Mouse (Mus musculus): Measurements from ENCODE around the gene Lrp3. TPM values are rescaled to one million over a fixed set of nuclear protein-coding genes. Genes with fewer than 3 reads are reported as not detected.
A peak's percentile ranks its signal among the peaks of the same experiment; 100 is the strongest.
"Not testable (repeated sequence)": the region's sequence is repeated elsewhere in the genome, so short reads cannot be mapped to it uniquely, and the experiment has no call there.

The Lrp3 gene
- total RNA-seq (2021): 1 to 10 TPM; 8.9 to 9.0 TPM
- long read RNA-seq, experiment 1, full-length matches to known transcripts: 16 of 24 reads
- long read RNA-seq, experiment 1, partial matches to known transcripts: 6 of 24 reads
- long read RNA-seq, experiment 1, other reads (novel, unspliced or antisense): 2 of 24 reads
- long read RNA-seq, experiment 2, full-length matches to known transcripts: 20 of 30 reads
- long read RNA-seq, experiment 2, partial matches to known transcripts: 6 of 30 reads
- long read RNA-seq, experiment 2, other reads (novel, unspliced or antisense): 4 of 30 reads

DNA sequence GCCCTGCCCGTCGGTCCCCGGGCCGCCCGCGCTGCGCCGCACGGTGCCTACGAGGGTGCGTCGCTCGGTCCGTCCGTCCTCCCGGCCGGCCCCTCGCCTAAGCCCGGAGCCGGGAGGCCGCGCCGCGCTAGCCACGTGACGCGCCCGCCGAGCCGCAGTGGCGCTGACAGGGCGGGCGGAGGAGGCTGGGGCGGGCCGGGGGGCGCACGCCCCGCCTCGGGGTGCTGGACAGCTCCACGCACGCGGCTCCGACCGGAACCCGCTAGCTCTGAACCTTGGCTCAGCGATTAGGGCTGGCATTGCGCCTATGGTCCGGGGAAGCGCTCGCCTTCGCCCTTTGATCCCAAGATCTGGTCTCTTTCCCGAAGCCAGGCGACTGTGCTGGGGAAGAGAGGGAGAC, at the start of gene Lrp3:
Lrp3 (minus strand) TSS at position 274 of the 400 bp plus-strand sequence.
- peak; percentile 82 to 83 for DNase-seq
- intact Hi-C loops (cut with DNase I): no loop called here

DNA sequence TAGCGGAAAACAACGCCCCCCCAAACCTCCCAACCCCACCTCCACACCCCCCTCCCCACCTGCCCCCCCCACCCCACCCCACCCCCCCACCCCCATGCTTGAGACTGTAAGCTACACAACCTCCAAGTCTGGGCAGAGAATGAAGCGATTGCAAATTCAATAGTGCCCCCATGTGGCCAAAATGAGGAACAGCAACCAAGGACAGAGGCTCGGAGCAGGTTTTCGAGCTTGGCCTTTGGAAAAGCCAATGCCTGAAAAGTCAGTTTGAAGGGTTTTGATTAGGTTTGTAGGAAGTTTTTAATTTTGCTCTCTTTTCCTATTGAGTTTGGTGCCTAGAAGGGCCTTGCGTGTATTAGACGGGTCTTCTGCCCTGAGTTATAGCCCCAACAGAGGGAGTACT, 49.4 kb upstream of the Lrp3 start:
- peak; percentile 21 to 63 for DNase-seq
- intact Hi-C loops (cut with DNase I): loop anchor here (2.0 to 5.0 kb wide), 4 partner anchors 92 to 587 kb away; no protein-coding TSS in a partner anchor

DNA sequence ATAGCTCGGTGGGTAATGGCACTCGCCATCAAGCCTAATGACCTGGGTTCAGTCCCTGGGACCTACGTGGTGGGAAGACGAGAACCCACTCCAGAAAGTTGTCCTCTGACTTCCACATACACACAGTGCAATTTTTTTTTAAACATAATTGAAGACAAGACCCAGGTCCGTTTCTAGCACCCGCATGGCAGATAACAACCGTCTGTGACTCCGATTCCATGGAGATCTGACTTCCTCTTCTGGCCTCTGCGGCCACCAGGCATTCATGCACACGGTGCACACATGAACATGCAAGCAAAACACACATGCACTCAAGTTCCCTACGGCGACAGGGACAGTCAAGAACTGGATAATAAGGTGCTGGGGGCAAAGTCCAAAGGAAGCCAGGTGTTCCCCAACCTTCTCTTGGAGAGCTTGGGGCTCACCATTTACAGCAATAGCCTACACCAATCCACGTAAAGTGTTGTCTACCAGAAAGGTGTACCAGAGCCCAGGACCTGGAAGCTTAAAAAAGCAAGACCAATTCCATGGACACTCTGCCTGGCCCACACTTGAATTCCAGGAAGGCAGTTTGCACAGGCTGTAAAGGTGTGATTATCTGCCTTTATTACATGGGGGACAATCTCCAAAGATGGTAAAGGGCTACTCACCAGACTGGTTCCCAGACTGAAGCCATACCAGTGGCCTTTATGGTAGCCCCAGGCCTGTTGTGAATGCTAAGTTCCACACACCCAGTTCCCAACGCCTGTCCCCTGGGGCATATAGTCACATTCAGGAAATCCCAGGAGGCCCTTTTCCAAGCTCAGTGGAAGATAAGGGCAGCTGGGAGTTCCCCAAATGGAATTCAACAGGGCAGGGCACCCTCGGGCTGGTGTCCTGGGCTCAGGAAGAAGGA, 48.5 kb upstream of the Lrp3 start:
- DNase-seq: no peak
- intact Hi-C loops (cut with DNase I): loop anchor here (2.0 to 5.0 kb wide), 3 partner anchors 91 to 587 kb away; no protein-coding TSS in a partner anchor

DNA sequence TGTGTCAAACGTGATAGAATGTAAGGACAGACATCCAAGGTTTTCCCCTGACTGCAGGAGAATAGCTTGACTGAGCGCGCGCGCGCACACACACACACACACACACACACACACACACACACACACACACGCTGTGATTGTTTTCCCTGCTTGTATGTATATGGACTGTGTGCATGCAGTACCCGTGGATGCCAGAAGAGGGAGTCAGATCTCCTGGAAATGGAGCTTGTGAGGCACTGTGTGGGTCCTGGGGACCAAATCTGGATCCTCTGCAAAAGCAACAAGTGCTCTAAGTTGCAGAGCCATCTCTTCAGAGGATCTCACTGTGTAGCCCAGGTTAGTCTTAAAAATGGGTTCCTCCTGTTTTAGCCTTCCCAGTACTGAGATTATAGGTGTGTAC, 44.1 kb upstream of the Lrp3 start:
- DNase-seq: no peak
- intact Hi-C loops (cut with DNase I): no loop called here

DNA sequence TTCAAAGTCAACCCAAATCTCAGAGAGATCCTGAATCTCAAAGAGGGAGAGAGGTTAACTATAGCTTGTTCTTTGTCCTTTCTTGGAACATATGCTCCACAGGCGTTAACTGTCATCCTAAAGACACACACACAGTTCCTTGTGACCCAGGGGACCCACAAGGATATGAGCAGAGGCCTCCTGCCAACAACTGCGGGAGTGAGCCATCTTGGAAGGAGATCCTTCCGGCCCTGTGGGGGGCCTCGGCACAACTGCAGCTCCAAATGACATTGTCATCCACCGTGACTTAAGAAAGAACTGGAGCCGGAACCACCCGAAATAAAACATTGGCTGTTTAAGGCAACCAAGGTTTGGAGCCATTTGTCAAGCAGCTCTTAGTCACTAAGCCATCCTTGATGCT, 43.0 kb upstream of the Lrp3 start:
- intact Hi-C loops (cut with DNase I): no loop called here
- DNase-seq: no peak

DNA sequence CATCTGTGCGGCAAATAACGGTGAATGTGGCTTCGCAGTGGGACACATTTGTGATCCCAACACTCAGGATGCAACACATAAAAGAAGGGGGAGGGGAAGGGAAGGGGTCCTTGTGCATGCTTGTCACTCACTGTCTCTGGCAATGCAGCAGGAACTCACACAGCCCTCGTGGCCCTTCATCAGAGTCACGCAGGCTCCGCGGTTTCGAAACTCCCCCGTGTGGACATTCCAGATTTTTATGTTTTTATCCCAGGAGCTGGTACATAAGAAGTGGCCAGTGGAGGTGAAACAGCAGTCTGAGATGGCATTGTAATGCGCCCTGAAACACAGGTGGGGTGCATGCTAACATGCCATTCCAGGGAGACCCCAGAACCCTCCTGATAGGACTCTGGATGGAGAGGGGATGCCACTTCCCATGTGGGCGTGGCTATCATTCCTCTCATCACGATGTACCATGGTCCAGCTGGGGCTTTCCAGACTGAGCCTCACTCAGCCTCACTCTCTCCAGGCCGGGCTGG, 36.8 kb upstream of the Lrp3 start:
- intact Hi-C loops (cut with DNase I): no loop called here
- DNase-seq: peak; percentile 18 to 35

DNA sequence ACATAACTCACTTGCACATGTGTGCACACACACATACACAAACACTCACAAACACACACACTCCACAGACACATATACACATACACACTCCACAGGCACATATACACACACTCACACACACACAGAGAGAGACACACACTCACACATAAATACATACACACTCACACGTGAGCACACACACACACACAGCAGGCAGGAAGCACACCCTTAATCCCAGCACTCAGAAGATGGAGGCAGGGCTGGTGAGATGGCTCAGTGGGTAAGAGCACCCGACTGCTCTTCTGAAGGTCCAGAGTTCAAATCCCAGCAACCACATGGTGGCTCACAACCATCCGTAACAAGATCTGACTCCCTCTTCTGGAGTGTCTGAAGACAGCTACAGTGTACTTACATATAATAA, 22.6 kb upstream of the Lrp3 start:
- DNase-seq; intact Hi-C loops (cut with DNase I): not testable (repeated sequence)

DNA sequence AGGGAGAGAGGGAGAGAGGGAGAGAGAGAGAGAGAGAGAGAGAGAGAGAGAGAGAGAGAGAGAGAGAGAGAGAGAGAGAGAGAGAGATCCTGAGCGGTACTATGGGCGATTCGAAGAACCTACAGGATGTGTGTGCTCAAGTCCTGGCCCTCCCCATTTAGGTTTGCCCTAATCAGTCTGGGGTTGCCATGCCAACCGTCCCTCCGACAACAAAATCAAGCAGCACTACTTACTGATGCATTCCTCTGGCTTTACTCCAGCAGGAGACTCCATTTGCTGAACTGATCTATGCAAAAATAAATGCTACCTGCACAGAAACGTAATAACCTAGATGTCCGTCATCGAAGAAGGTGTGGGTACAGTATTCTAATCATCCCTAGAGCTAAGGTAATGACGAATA, 20.0 kb upstream of the Lrp3 start:
- intact Hi-C loops (cut with DNase I): loop anchor here (2.0 kb wide), 1 partner anchor 19 kb away; no protein-coding TSS in a partner anchor

DNA sequence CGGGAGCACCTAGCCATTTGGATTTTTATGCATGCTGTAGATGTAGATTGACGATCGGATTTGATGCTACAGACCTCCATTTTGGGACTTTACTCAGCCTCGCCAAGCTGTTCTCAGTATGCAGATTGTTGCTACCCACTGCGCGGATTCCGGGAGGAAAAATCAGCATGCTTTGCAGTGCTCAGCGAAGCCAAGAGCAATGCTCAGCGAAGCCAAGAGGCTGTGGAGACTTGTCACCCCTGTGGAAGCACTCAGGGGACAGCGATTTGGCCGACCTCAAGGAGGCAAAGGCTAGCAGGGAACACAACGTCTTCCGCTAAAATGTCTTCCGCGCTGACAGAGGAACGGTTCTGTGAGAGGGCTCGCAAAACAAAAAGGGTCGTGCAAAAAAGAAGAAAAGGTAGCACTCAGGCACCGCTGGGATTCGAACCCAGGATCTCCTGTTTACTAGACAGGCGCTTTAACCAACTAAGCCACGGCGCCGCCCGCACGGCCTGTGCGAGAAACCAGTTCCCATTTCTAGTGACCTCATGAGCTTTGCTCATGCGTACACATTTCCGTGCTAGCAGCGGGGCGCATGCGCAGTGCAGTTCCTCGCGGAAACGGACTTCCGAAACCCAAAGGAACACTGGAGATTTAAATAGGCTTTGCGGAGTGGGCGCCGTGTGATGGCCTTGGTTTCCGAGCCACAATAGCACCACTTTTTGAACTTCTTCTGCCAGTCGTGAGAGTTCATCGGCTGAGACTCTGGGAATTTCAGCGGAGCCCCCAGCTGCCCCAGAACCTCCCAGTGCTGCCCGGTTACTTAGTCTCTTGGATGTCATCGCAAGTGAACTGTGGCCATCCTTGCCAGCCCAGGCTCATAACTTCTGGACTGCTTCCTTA, 19.3 kb upstream of the Lrp3 start:
- DNase-seq: peak; percentile 97 to 98
- intact Hi-C loops (cut with DNase I): loop anchor here (2.0 kb wide), 1 partner anchor 18 kb away; no protein-coding TSS in a partner anchor

More for the DNA sequence above, 20.0 kb upstream of the Lrp3 start:
- DNase-seq: peak; percentile 37 to 61

DNA sequence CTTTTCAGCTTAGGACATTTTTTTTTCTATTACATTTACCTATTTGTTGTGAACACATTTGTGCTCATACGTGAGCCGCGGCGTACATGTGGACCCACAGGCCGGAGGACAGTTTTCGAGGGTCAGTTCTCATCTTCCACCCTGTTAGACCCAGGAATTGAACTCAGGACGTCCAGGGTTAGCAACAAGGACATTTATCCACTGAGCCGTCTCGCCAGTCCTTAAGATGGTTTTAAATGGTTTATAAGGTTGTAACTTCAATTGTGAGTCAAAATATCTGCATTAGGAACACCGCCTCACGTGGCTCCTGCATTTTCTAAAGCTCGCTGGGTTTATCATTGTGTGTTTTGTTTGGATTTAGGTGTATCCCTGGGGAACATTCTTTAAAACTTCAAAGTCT, 18.6 kb upstream of the Lrp3 start:
- intact Hi-C loops (cut with DNase I): loop anchor here (2.0 kb wide), 1 partner anchor 17 kb away; no protein-coding TSS in a partner anchor
- DNase-seq: no peak

DNA sequence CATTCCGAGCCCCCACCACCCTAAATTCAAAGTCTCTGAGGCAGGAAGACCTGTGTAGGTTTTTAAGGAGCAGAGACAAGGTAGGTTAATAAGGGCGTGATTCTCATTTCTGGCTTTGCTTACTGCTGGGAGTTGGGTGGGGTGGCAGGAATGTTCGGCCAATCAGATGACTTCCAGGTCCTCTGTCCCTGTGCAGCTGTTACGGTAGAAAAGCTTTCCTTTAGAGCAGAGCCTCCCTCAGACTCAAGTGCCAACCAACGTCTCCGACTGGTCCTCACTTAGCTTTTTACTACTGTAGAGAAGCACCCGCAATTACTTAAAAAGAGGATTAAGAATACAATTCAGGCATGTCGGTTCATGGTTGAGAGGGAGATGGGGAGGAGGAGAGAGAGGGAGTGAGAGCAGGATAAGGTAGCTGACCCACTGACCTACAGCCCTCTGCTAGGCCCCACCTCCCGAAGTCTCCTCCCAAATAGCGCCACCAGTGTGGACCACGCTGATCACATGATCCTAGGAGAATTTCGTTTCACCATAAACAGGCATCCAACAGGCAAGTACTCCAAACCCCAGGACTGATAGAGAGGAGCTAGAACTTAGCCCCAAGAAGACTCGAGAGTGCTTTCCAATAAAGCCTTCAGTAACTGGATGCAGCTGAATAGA, 17.6 kb upstream of the Lrp3 start:
- intact Hi-C loops (cut with DNase I): no loop called here
- no peak for DNase-seq

DNA sequence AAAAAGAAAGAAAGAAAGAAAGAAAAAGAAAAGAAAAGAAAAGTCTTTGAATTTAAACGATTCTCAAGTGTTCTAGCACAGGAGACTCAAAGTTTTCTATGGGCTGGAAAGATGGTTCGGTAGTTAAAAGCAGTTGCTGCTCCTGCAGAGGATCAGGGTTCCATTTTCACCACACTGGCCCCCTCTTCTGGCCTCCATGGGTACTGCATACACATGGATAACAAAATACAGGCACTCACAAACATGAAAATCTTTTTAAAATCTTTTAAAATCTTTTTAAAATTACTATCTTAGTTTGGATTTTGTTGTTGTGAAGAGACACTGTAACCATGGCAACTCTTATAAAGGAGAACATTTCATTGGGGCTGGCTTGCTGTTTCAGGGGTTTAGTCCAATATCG, 15.0 kb upstream of the Lrp3 start:
- intact Hi-C loops (cut with DNase I): no loop called here
- DNase-seq: no peak

DNA sequence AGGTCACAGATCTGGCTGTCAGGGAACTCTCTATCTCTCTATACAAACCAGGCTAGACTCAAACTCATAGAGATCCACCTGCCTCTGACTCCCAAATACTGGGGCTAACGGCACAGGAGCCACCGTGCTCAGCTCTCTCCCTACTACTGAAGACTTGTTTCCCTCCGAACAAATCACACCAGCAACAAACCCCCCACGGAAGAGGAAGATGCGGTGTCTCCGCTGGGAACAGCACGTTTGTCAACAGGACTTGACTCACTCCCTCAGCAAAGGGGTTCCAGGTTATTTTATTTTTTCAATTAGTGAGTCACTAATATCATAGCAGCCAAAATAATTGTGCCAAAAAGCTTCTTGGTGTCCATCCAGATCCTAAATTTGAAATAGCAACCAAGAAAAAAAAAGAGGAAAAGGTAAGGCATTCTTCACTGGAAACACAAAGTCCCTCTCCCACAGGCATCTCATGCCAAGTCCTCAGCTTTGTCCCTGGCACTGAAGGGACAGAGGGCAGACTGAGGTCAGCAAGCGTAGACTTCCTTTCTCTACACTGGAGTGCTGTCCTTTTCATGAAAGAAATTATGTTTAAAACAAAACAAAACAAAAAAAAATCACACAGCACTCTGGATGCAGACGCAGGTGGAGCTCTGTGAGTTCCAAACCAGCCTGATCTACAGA, 5.5 kb upstream of the Lrp3 start:
- intact Hi-C loops (cut with DNase I): no loop called here
- DNase-seq: no peak

DNA sequence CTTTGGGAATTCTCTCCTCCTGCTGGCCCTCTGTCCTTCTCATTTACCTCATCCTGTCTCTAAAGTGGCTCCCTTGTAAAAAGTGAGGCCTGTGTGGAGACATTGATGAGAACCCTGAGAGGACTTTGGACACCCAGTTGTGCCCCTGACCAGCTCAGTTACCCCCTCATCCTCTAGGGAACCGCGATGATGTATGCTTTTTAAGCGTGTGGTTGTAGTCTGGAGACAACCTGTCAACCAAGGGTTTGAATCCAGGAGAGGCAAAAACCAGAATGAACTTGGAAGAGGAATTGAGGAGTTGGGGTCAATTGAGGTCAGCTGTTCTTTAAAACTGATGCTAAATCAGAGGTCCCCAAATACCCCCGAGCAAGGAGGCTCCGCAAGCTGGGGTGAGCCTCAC, 433 bp upstream of the Lrp3 start:
- intact Hi-C loops (cut with DNase I): loop anchor here (2.0 kb wide), 1 partner anchor 19 kb away; no protein-coding TSS in a partner anchor
- DNase-seq: no peak

DNA sequence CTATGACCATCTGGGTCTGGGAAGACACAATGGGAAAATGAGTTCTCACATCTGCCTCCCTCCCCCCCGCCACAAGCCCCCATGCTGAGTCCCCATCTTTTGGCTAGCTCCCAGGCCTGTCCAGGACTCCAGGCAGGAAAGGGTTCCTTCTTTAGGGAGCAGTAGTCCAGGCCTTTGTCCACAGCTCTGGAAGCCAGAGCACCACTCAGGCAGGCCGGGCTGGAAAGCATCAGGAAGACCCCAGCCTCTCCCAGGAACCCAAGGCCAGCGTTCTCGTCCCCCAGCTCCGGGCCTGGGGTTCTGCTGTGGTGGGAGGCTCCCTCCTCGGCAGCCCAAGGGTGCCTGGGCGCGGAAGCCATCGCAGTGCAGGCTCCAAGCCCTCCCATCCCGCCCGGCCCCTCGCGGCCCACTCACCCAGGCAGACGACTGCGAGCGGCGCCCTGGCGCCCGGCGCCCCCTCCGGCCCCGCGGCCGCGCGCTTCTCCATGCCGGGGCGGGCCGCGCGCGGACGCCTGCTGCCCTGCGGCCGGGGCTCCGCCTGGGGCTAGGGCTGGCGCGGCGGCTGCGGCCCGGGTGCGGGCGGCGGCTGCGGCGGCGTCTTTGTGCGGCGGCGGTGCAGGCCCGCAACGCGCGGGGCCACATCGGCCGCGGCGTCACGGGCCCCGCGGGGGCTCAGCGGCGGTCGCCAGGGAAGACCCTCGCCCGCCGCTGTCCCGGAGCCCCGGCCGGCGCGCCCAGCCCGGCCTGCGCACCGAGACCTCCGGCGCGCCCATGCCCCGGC, 666 bp downstream of the Lrp3 start:
- intact Hi-C loops (cut with DNase I): no loop called here
- peak; percentile 34 to 39 for DNase-seq

DNA sequence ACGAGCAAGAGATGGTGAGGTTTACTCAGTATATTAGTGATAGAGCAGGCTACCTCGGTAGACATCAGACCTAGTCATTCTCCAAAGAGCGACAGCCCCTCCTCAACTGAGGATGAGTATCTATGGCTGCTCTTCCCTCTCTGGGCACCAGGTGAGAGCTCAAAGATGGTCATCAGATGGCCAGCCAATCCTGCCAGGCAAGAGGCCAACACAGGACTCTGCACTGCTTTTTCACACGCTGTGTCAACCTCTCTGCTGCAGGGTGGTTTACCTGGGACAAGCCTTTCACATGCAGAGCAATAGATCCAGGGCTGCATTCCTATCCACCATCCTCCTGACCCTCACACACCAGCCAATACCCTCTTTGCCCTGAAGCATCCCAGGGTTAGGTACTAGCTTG, 3.5 kb downstream of the Lrp3 start:
- intact Hi-C loops (cut with DNase I): no loop called here
- no peak for DNase-seq

DNA sequence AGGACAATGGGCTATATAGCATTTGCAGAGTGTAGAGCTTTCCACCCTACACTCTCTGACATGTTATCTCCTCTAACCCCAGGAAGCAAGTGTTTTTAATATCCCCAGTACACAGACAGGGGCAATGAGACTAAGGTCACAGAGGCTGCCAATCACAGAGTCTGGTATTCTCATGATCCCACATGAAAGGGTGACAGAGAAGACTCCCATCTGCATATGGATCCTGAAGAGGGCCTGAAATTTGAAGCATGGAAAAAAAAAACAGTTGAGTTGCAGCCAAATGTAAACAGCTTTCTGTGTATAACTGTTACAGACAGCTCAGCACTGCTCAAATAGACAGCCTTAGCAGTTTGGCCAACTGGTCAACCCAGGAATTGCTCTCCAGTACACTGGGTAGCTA, 15.5 kb downstream of the Lrp3 start:
- no peak for DNase-seq
- intact Hi-C loops (cut with DNase I): no loop called here

All from heart, postnatal 14 days (tissue).